ENCODE assay signal across 26 mouse cellular contexts in genomic region chr5:35037438-35037837, GRCm38 (mm10). TPM values are rescaled to one million over a fixed set of nuclear protein-coding genes. Genes with fewer than 3 reads are reported as not detected.
DNase-seq lines count a peak whose midpoint lies in the region; ATAC-seq and TF ChIP-seq lines count a peak whose summit lies in the region.
"Had no signal": no experiment of that assay in that cellular context is flagged by ENCODE, and none has a peak within 500 bp of the region (broad histone marks: within the 10 kb centered on the region; RNA-seq: fewer than 3 reads in every experiment).

No protein-coding gene starts in this region.

- H3K27me3 ChIP-seq in megakaryocyte, embryonic 14.5 days (replicated peaks): no peaks in the 10 kb centered on the region
- H3K27me3 ChIP-seq: embryonic facial prominence, embryonic 12.5 days; heart, embryonic 12.5 days; hindbrain, embryonic 13.5 days; liver, embryonic 12.5 days; midbrain, embryonic 15.5 days had no signal

- TF ChIP-seq CTCF in gastrocnemius, adult 2 months (IDR thresholded peaks at IDR 0.05): no peak

- H3K4me3 ChIP-seq in gastrocnemius, adult 2 months: no peak overlapping the region
- H3K4me3 ChIP-seq in megakaryocyte, embryonic 14.5 days (replicated peaks): peak overlapping the region; percentile 12
- H3K4me3 ChIP-seq: embryonic facial prominence, embryonic 12.5 days; erythroblast, embryonic 14.5 days; heart, embryonic 12.5 days; hindbrain, embryonic 13.5 days; limb, embryonic 10.5 days; liver, embryonic 12.5 days; midbrain, embryonic 15.5 days had no signal

- H3K9me3 ChIP-seq in megakaryocyte, embryonic 14.5 days: no peaks in the 10 kb centered on the region
- H3K9me3 ChIP-seq: embryonic facial prominence, embryonic 12.5 days; heart, embryonic 12.5 days; hindbrain, embryonic 13.5 days; limb, embryonic 10.5 days; liver, embryonic 12.5 days; midbrain, embryonic 15.5 days had no signal

- peaks cover 99% of the 10 kb centered on the region for H3K4me1 ChIP-seq in megakaryocyte, embryonic 14.5 days
- H3K4me1 ChIP-seq: embryonic facial prominence, embryonic 12.5 days; midbrain, embryonic 15.5 days had no signal

- intact Hi-C loops in gastrocnemius, adult 2 months (cut with DNase I): no loop called here

- peaks cover 80% of the 10 kb centered on the region for H3K36me3 ChIP-seq in megakaryocyte, embryonic 14.5 days (replicated peaks; ENCODE audit: low read length)
- H3K36me3 ChIP-seq: midbrain, embryonic 15.5 days had no signal

- ATAC-seq in megakaryocyte, adult 5-6 weeks (ENCODE audit: poor library complexity, severe bottlenecking): no peak
- ATAC-seq: forebrain, embryonic 14.5 days; liver, embryonic 12.5 days; midbrain, embryonic 15.5 days had no signal

- no peak for DNase-seq in gastrocnemius, adult 2 months
- DNase-seq in gastrocnemius, adult 8-10 months (ENCODE audit: low spot score in 2 of 2): no peak
- peak; percentile 71 for DNase-seq in fibroblast of lung, adult 2 months (ENCODE audit: low read depth)
- DNase-seq in urinary bladder, postnatal 36 days (ENCODE audit: low spot score in 2 of 2): peak; percentile 58 to 74
- DNase-seq in adrenal gland, postnatal 14 days: no peak
- DNase-seq in thymus, postnatal 14 days: no peak
- DNase-seq: adrenal gland, postnatal 25 days; cerebellum, adult 11 months; cerebellum, postnatal 10 days; gastrocnemius, postnatal 25 days; kidney, adult 9 months; kidney, postnatal 36 days; lung, embryonic 14.5 days; right cerebral cortex, postnatal 4 days; thymus, postnatal 4 days had no signal

- H3K27ac ChIP-seq in gastrocnemius, adult 2 months: peak overlapping the region; percentile 25
- H3K27ac ChIP-seq: embryonic facial prominence, embryonic 12.5 days; hindbrain, embryonic 13.5 days; limb, embryonic 10.5 days; liver, embryonic 12.5 days; midbrain, embryonic 15.5 days had no signal

RNA-seq across cellular contexts. Expression of gene Hgfac, which starts 3.9 kb away (rescaled TPM):
- total RNA-seq in gastrocnemius, adult 2 months (2021): under 1 TPM; 0.25 to 0.48 TPM
- total RNA-seq in gastrocnemius, adult 8-10 months (2022): under 1 TPM in 1 of 4 experiments, not detected in 3; 0.45 TPM
- polyA plus RNA-seq in megakaryocyte, embryonic 14.5 days (2012; ENCODE audit: insufficient read depth, low replicate concordance): 11.0 and 19.7 TPM in 2 replicates
- not detected in 2 replicates for total RNA-seq in megakaryocyte, adult 5-6 weeks (2015)
- total RNA-seq in megakaryocyte, adult 5-6 weeks (2017): 0.44 TPM in 1 of 2 replicates, not detected in the other
- 3.7 and 36.1 TPM in 2 replicates for total RNA-seq in adrenal gland, postnatal 14 days (2021)
- total RNA-seq: neutrophil, adult 5-6 weeks had no signal
- polyA plus RNA-seq: forebrain, embryonic 14.5 days had no signal

RNA-seq across cellular contexts. Expression of gene Dok7, which starts 19.1 kb away (rescaled TPM):
- total RNA-seq in gastrocnemius, adult 2 months (2021): 10 to 100 TPM; 21.8 to 31.9 TPM
- 10 to 100 TPM; 15.8 to 22.5 (median 19.8) TPM for total RNA-seq in gastrocnemius, adult 8-10 months (2022)
- 1.1 and 4.5 TPM in 2 replicates for polyA plus RNA-seq in megakaryocyte, embryonic 14.5 days (2012; ENCODE audit: insufficient read depth, low replicate concordance)
- not detected in 2 replicates for total RNA-seq in megakaryocyte, adult 5-6 weeks (2015)
- not detected in 2 replicates for total RNA-seq in megakaryocyte, adult 5-6 weeks (2017)
- total RNA-seq in adrenal gland, postnatal 14 days (2021): 10.7 and 12.4 TPM in 2 replicates
- total RNA-seq: neutrophil, adult 5-6 weeks had no signal
- polyA plus RNA-seq: erythroblast, embryonic 14.5 days; liver, embryonic 12.5 days had no signal

Comparison
In these comparisons a context has a peak if more than half of its experiments do, and no peak if none do; other contexts are left out.
1. DNase-seq: peak in fibroblast of lung, adult 2 months (single experiment) and urinary bladder, postnatal 36 days (2 of 2); none in gastrocnemius, adult 2 months (single experiment), gastrocnemius, adult 8-10 months (0 of 2), adrenal gland, postnatal 14 days (single experiment) and thymus, postnatal 14 days (single experiment).
2. RNA of gene Dok7, which starts 19.1 kb away (total RNA-seq): 21.8 to 31.9 TPM in gastrocnemius, adult 2 months, 15.8 to 22.5 TPM in gastrocnemius, adult 8-10 months and 10.7 to 12.4 TPM in adrenal gland, postnatal 14 days; not detected in megakaryocyte, adult 5-6 weeks; every median in the first group is over 10 times any median in the second.